Mouse (Mus musculus) stomach, embryonic 16.5 days (tissue): Measurements from ENCODE around the gene Elf2. TPM values are rescaled to one million over a fixed set of nuclear protein-coding genes. Genes with fewer than 3 reads are reported as not detected.

Experiments used
- ATAC-seq: fragments of 200-750 bp; cut with Nextera tagmentation; 2 replicates; pipeline ENCODE4 v1.8.0; 2017; ENCODE audit warnings: moderate number of reproducible peaks, moderate TSS enrichment; ENCODE audit not compliant: insufficient read depth, low FRiP score
- H3K27ac ChIP-seq: fragments of 300-500 bp; sonication (generic); 2 replicates; pipeline ENCODE4 v1.5.1; 2014; ENCODE audit warnings: low read length
- H3K27me3 ChIP-seq: fragments of 300-500 bp; sonication (generic); 2 replicates; pipeline ENCODE4 v1.6.1; 2014; ENCODE audit warnings: low read length, control low read depth, mixed read lengths; ENCODE audit not compliant: control insufficient read depth, insufficient read depth
- H3K36me3 ChIP-seq: fragments of 300-500 bp; sonication (generic); 2 replicates; pipeline ENCODE4 v1.6.1; 2014; ENCODE audit warnings: low read length; ENCODE audit not compliant: control insufficient read depth, insufficient read depth
- H3K4me1 ChIP-seq: fragments of 300-500 bp; sonication (generic); 2 replicates; pipeline ENCODE4 v1.6.1; 2014; ENCODE audit warnings: low read length, control low read depth, mixed read lengths; ENCODE audit not compliant: control insufficient read depth, insufficient read depth
- H3K4me2 ChIP-seq: fragments of 300-500 bp; sonication (generic); 2 replicates; pipeline ENCODE4 v1.6.1; 2014; ENCODE audit warnings: low read depth, low read length, mixed read lengths
- H3K4me3 ChIP-seq: fragments of 300-500 bp; sonication (generic); replicated peaks from 2 replicates; pipeline ENCODE4 v1.5.1; 2014; ENCODE audit warnings: mild to moderate bottlenecking, low read length
- H3K9ac ChIP-seq: fragments of 300-500 bp; sonication (generic); 2 replicates; pipeline ENCODE4 v1.6.1; 2014; ENCODE audit warnings: low read length
- H3K9me3 ChIP-seq: fragments of 300-500 bp; sonication (generic); replicated peaks from 2 replicates; pipeline ENCODE4 v1.6.1; 2016; ENCODE audit warnings: low read length, control low read depth; ENCODE audit not compliant: control insufficient read depth
- WGBS: fragments of 180-500 bp; shearing (Covaris S2); extraction: QIAGEN DNeasy Blood & Tissue Kit; methylation state at CpG from one replicate; pipeline ENCODE4 v1.1.7; 2014; 5-methylcytosine and 5-hydroxymethylcytosine counted together
- polyA plus RNA-seq: library from polyadenylated mRNA; unstranded; fragments of >200 nt; fragmentation: Nextera tagmentation; extraction: Ambion mirVana; gene quantifications from 2 replicates; pipeline ENCODE4 v1.2.1, GENCODE M21; 2015

Gene Elf2
- polyA plus RNA-seq, 1 experiment from 2014 or later, result 58.7 TPM

GRCm38 (mm10) chr3:51281727-51282126, 58.7 kb downstream of the Elf2 start:
- H3K27me3 ChIP-seq, result no peaks in the 10 kb centered on the region
- H3K4me1 ChIP-seq, result no peaks in the 10 kb centered on the region; the same call in 1 of the 2 replicates
- no peaks in the 10 kb centered on the region for H3K9me3 ChIP-seq
- no peaks in the 10 kb centered on the region for H3K36me3 ChIP-seq
- no peak overlapping the region for H3K4me2 ChIP-seq
- 88% methylated on average over 4 of the region's 4 CpGs for WGBS
- no peak overlapping the region for H3K27ac ChIP-seq
- no peak overlapping the region for H3K4me3 ChIP-seq
- no peak overlapping the region for H3K9ac ChIP-seq
- no peak for ATAC-seq

GRCm38 (mm10) chr3:51278433-51278832, 62.0 kb downstream of the Elf2 start:
- Histone ChIP-seq H3K36me3 (no peaks in the 10 kb centered on the region), H3K9me3 (no peaks in the 10 kb centered on the region), H3K4me2 (no peak overlapping the region), H3K27me3 (no peaks in the 10 kb centered on the region), H3K4me3 (no peak overlapping the region), H3K27ac (no peak overlapping the region), H3K9ac (no peak overlapping the region), H3K4me1 (peaks cover 7% of the 10 kb centered on the region)
- ATAC-seq, result no peak
- 56% methylated on average over 4 of the region's 4 CpGs for WGBS

GRCm38 (mm10) chr3:51277201-51278150, 63.0 kb downstream of the Elf2 start:
- Histone ChIP-seq H3K4me1 (peaks cover 7% of the 10 kb centered on the region), H3K4me2 (peak overlapping the region; percentile 78), H3K36me3 (no peaks in the 10 kb centered on the region), H3K27me3 (no peaks in the 10 kb centered on the region), H3K4me3 (peak overlapping the region; percentile 96), H3K9ac (peak overlapping the region; percentile 97), H3K9me3 (no peaks in the 10 kb centered on the region), H3K27ac (peak overlapping the region; percentile 100)
- WGBS, result under 1% methylated on average over 75 of the region's 75 CpGs
- peak; percentile 64 for ATAC-seq

- peak overlapping the region; percentile 100 for H3K27ac ChIP-seq
- WGBS, result under 1% methylated on average over 92 of the region's 93 CpGs
Observed at GRCm38 (mm10) chr3:51276421-51277111, 63.9 kb downstream of the Elf2 start.

GRCm38 (mm10) chr3:51275956-51276398, 64.5 kb downstream of the Elf2 start:
- H3K4me3 ChIP-seq, result peak overlapping the region; percentile 96

More at GRCm38 (mm10) chr3:51276421-51277111, 63.9 kb downstream of the Elf2 start:
- Histone ChIP-seq H3K27me3 (no peaks in the 10 kb centered on the region), H3K9me3 (no peaks in the 10 kb centered on the region), H3K36me3 (no peaks in the 10 kb centered on the region), H3K4me1 (peaks cover 7% of the 10 kb centered on the region), H3K4me2 (peak overlapping the region; percentile 78), H3K4me3 (peak overlapping the region; percentile 96), H3K9ac (peak overlapping the region; percentile 97)
- peak; percentile 11; the same call in 1 of the 2 replicates for ATAC-seq

GRCm38 (mm10) chr3:51270069-51270817, 70.2 kb downstream of the Elf2 start:
- Histone ChIP-seq H3K9ac (no peak overlapping the region), H3K9me3 (no peaks in the 10 kb centered on the region), H3K27me3 (no peaks in the 10 kb centered on the region), H3K27ac (peak overlapping the region; percentile 66), H3K4me1 (peaks cover 15% of the 10 kb centered on the region), H3K4me2 (no peak overlapping the region), H3K36me3 (peaks cover under 1% of the 10 kb centered on the region; the same call in 1 of the 2 replicates), H3K4me3 (no peak overlapping the region)
- peak; percentile 53; the same call in 1 of the 2 replicates for ATAC-seq
- 52% methylated on average over 12 of the region's 12 CpGs for WGBS

More at GRCm38 (mm10) chr3:51275956-51276398, 64.5 kb downstream of the Elf2 start:
- Histone ChIP-seq H3K9ac (peak overlapping the region; percentile 97), H3K9me3 (no peaks in the 10 kb centered on the region), H3K27ac (peak overlapping the region; percentile 100), H3K27me3 (no peaks in the 10 kb centered on the region), H3K36me3 (no peaks in the 10 kb centered on the region), H3K4me2 (peak overlapping the region; percentile 80), H3K4me1 (peaks cover 10% of the 10 kb centered on the region)
- under 1% methylated on average over 33 of the region's 33 CpGs for WGBS
- ATAC-seq, result peak; percentile 98

- peak; percentile 47; the same call in 1 of the 2 replicates for ATAC-seq
- Histone ChIP-seq H3K4me1 (peaks cover 9% of the 10 kb centered on the region; the same call in 1 of the 2 replicates), H3K36me3 (peaks cover 3% of the 10 kb centered on the region), H3K27ac (peak overlapping the region; percentile 75), H3K9ac (peak overlapping the region; percentile 23), H3K27me3 (no peaks in the 10 kb centered on the region), H3K9me3 (no peaks in the 10 kb centered on the region), H3K4me2 (peak overlapping the region; percentile 12; the same call in 1 of the 2 replicates), H3K4me3 (no peak overlapping the region)
- 63% methylated on average over 12 of the region's 12 CpGs for WGBS
Observed at GRCm38 (mm10) chr3:51268434-51268833, 72.0 kb downstream of the Elf2 start.

- WGBS, result 56% methylated on average over 8 of the region's 8 CpGs
- H3K4me3 ChIP-seq, result no peak overlapping the region
- no peak overlapping the region for H3K27ac ChIP-seq
- H3K9me3 ChIP-seq, result no peaks in the 10 kb centered on the region
- H3K4me2 ChIP-seq, result no peak overlapping the region
- no peaks in the 10 kb centered on the region for H3K4me1 ChIP-seq
- H3K36me3 ChIP-seq, result peaks cover 14% of the 10 kb centered on the region
- no peak for ATAC-seq
- no peaks in the 10 kb centered on the region for H3K27me3 ChIP-seq
- H3K9ac ChIP-seq, result no peak overlapping the region
Observed at GRCm38 (mm10) chr3:51262942-51263341, 77.5 kb downstream of the Elf2 start.
